Mouse (Mus musculus) liver, adult 2 months (tissue): ENCODE measurements at regions not wholly inside any gene's neighbourhood (a gene's known extent, or its start where the extent isn't known, plus 50 kb on each side); places are given as distances from the start of the nearest gene placed in this dataset.
"Not testable (repeated sequence)": the region's sequence is repeated elsewhere in the genome, so short reads cannot be mapped to it uniquely, and the experiment has no call there.

Experiments
- DNase-seq: peaks from one replicate; pipeline ENCODE4 v3.0.0-alpha.2; 2011; ENCODE audit warnings: low read depth, low spot score; ENCODE audit errors: extremely low read depth
- H3K27ac ChIP-seq: fragments of 200-500 bp; replicated peaks from 2 replicates; pipeline ENCODE4 v1.5.1; 2012; ENCODE audit warnings: low read depth, mild to moderate bottlenecking, control low read depth, inconsistent platforms, low read length; ENCODE audit not compliant: insufficient read depth
- H3K27me3 ChIP-seq: fragments of 200-500 bp; 2 replicates; pipeline ENCODE4 v1.6.1; 2012; ENCODE audit warnings: mild to moderate bottlenecking, moderate library complexity, low read length, inconsistent platforms; ENCODE audit not compliant: control insufficient read depth, insufficient read depth
- H3K36me3 ChIP-seq: fragments of 200-500 bp; 2 replicates; pipeline ENCODE4 v1.6.1; 2012; ENCODE audit warnings: low read length, inconsistent platforms; ENCODE audit not compliant: control insufficient read depth, insufficient read depth
- H3K4me1 ChIP-seq: fragments of 200-500 bp; 2 replicates; pipeline ENCODE4 v1.6.1; 2011; ENCODE audit warnings: low read length; ENCODE audit not compliant: control insufficient read depth, insufficient read depth
- H3K4me3 ChIP-seq: fragments of 200-500 bp; 2 replicates; pipeline ENCODE4 v1.5.1; 2011; ENCODE audit warnings: low read depth, mild to moderate bottlenecking, control low read depth, low read length, moderate library complexity; ENCODE audit not compliant: insufficient read depth
- H3K79me2 ChIP-seq: fragments of 200-500 bp; 2 replicates; pipeline ENCODE4 v1.6.1; 2012; ENCODE audit warnings: inconsistent platforms, mild to moderate bottlenecking, low read length, moderate library complexity; ENCODE audit not compliant: control insufficient read depth, insufficient read depth
- H3K9ac ChIP-seq: fragments of 200-500 bp; 2 replicates; pipeline ENCODE4 v1.6.1; 2012; ENCODE audit warnings: low read depth, mild to moderate bottlenecking, control low read depth, inconsistent platforms, low read length
- CTCF ChIP-seq: fragments of 200-500 bp; IDR thresholded peaks from 2 replicates; pipeline ENCODE4 v1.5.1; 2011; ENCODE audit warnings: low read depth, low read length, control low read depth
- POLR2A ChIP-seq: fragments of 200-500 bp; IDR thresholded peaks from 2 replicates; pipeline ENCODE4 v1.6.1; 2011; ENCODE audit warnings: low read length, control low read depth; ENCODE audit not compliant: insufficient read depth; ENCODE audit errors: extremely low read depth
- WGBS: fragments of 180-500 bp; shearing (Covaris S2); methylation state at CpG from one replicate; pipeline ENCODE4 v1.1.7; 2018; 5-methylcytosine and 5-hydroxymethylcytosine counted together

- no peaks in the 10 kb centered on the region for H3K36me3 ChIP-seq
- DNase-seq = no peak
- no peak overlapping the region for H3K9ac ChIP-seq
- no peaks in the 10 kb centered on the region for H3K4me1 ChIP-seq
- WGBS = 96% methylated on average over 2 of the region's 2 CpGs
- H3K27me3 ChIP-seq = no peaks in the 10 kb centered on the region
- no peak overlapping the region for H3K27ac ChIP-seq
- TF ChIP-seq CTCF (no peak), POLR2A (no peak)
- no peaks in the 10 kb centered on the region for H3K79me2 ChIP-seq
- H3K4me3 ChIP-seq = no peak overlapping the region
These were observed 209.5 kb downstream of the Tbl1xr1 start for GRCm38 (mm10) chr3:22285904-22286303.

GRCm38 (mm10) chr3:22293466-22293865, 217.0 kb downstream of the Tbl1xr1 start:
- Histone ChIP-seq H3K36me3 (no peaks in the 10 kb centered on the region), H3K27me3 (no peaks in the 10 kb centered on the region), H3K4me3 (no peak overlapping the region), H3K4me1 (no peaks in the 10 kb centered on the region), H3K9ac (no peak overlapping the region), H3K79me2 (no peaks in the 10 kb centered on the region), H3K27ac (no peak overlapping the region)
- WGBS = 79% methylated on average over 3 of the region's 3 CpGs
- no peak for DNase-seq
- no peak for TF ChIP-seq CTCF
- TF ChIP-seq POLR2A = no peak

GRCm38 (mm10) chr3:22294081-22294480, 217.6 kb downstream of the Tbl1xr1 start:
- 94% methylated on average over 1 of the region's 1 CpGs for WGBS
- H3K27me3 ChIP-seq, DNase-seq, H3K79me2 ChIP-seq, H3K36me3 ChIP-seq, H3K9ac ChIP-seq, H3K4me3 ChIP-seq, H3K4me1 ChIP-seq, H3K27ac ChIP-seq: not testable (repeated sequence)

DNA sequence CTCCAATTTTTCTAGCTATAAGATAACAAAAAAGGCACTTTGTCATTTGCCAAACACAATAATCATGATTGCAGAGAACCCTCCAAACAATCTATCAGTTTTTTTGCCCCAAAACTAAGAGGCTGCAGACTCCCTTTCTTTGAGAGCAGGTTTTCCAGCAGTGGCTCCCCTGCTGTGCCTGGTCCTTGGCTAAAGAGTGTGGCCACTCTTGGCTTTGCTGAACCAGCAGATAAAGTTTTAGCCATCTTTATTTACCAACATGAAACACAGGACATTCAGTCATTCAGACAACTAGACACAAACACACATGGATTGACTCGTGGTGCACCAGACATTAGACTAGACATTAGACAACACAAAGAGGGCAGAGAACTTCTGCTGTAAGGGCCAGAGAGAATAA, 220.5 kb downstream of the Tbl1xr1 start:
- not testable (repeated sequence) for H3K27ac ChIP-seq, H3K79me2 ChIP-seq, H3K36me3 ChIP-seq, DNase-seq, H3K4me3 ChIP-seq, H3K27me3 ChIP-seq, H3K4me1 ChIP-seq, H3K9ac ChIP-seq
- WGBS = 83% methylated on average over 1 of the region's 1 CpGs

GRCm38 (mm10) chr3:22297831-22298230, 221.4 kb downstream of the Tbl1xr1 start:
- DNase-seq, H3K79me2 ChIP-seq: not testable (repeated sequence)
- WGBS = 82% methylated on average over 1 of the region's 1 CpGs

DNA sequence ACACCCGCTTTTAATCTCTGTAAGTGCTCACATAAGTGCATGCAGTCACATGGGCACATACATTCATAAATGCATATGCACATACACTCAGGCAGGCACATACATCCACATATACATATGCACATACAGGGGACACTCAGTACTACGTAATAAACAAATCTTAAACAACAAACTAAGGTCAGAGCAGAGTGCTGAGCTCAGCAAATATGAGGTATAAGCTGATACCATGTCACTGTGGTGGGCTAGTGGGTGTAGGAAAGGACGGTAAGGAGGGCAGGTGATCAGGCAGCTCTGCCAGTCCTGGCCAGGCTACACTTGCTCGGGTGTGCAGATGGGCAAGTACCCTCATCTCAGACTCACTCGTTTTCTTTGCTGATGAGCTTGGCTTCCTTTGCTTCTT, 224.1 kb downstream of the Tbl1xr1 start:
- H3K36me3 ChIP-seq = no peaks in the 10 kb centered on the region
- H3K27me3 ChIP-seq = no peaks in the 10 kb centered on the region
- TF ChIP-seq CTCF (no peak), POLR2A (no peak)
- no peak overlapping the region for H3K4me3 ChIP-seq
- H3K4me1 ChIP-seq = no peaks in the 10 kb centered on the region
- 88% methylated on average over 5 of the region's 5 CpGs for WGBS
- no peaks in the 10 kb centered on the region for H3K79me2 ChIP-seq
- DNase-seq = no peak
- H3K27ac ChIP-seq = no peak overlapping the region
- no peak overlapping the region for H3K9ac ChIP-seq

More at GRCm38 (mm10) chr3:22297831-22298230, 221.4 kb downstream of the Tbl1xr1 start:
- H3K27ac ChIP-seq, H3K36me3 ChIP-seq, H3K4me1 ChIP-seq, H3K27me3 ChIP-seq, H3K4me3 ChIP-seq, H3K9ac ChIP-seq: not testable (repeated sequence)
